Comparison of ENCODE assay signal across 17 mouse cellular contexts in the genomic region with DNA sequence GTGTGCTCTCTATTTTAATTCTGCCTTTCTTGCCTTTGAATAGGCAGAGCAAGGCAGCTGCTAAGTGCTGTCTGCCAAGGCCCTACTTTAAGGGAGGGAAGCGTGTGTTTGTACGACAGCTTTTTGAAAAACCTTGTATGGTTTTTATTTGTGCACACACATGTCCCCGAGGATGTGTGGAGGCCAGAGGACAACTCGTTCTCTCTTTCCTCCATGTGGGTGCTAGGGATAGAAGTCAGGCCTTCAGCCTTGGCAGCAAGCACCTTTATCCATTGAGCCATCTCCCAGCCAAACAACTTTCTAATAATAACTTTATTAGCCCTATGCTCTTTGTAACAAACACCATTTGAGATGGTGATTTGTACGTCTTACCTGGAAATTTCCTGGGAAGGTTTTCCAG. TPM values are rescaled to one million over a fixed set of nuclear protein-coding genes. Genes with fewer than 3 reads are reported as not detected.
DNase-seq lines count a peak whose midpoint lies in the region; ATAC-seq and TF ChIP-seq lines count a peak whose summit lies in the region.
"Had no signal": no experiment of that assay in that cellular context is flagged by ENCODE, and none has a peak within 500 bp of the region (broad histone marks: within the 10 kb centered on the region; RNA-seq: fewer than 3 reads in every experiment).

No protein-coding gene starts in this region.

- peak; percentile 39 for DNase-seq in gastrocnemius, postnatal 25 days
- no peak for DNase-seq in gastrocnemius, postnatal 10 days
- no peak for DNase-seq in liver, postnatal 0 days
- DNase-seq in lung, postnatal 10 days, result peak; percentile 11
- no peak for DNase-seq in stomach, postnatal 0 days (ENCODE audit: low spot score)
- DNase-seq: cerebellum, adult 11 months; cerebellum, postnatal 25 days; gastrocnemius, postnatal 14 days; kidney, adult 9 months; kidney, postnatal 36 days; spleen, adult 18-20 months had no signal

- peaks cover 3% of the 10 kb centered on the region; the same call in 1 of the 2 replicates for H3K36me3 ChIP-seq in liver, postnatal 0 days (replicated peaks; ENCODE audit: insufficient read depth, low read length)
- H3K36me3 ChIP-seq in liver, embryonic 12.5 days, result peaks cover 8% of the 10 kb centered on the region; the same call in 1 of the 2 replicates
- no peaks in the 10 kb centered on the region for H3K36me3 ChIP-seq in stomach, postnatal 0 days (ENCODE audit: control insufficient read depth, insufficient read depth, low read length)
- no peaks in the 10 kb centered on the region for H3K36me3 ChIP-seq in midbrain, embryonic 15.5 days (replicated peaks)

- no peak for TF ChIP-seq CTCF in liver, postnatal 0 days (IDR thresholded peaks at IDR 0.05; ENCODE audit: low read depth)
- no peak for TF ChIP-seq CTCF in stomach, postnatal 0 days (IDR thresholded peaks at IDR 0.05; ENCODE audit: low read depth)

- no peak for ATAC-seq in liver, postnatal 0 days
- no peak for ATAC-seq in liver, embryonic 12.5 days
- no peak for ATAC-seq in stomach, postnatal 0 days (ENCODE audit: low FRiP score, low TSS enrichment)
- no peak for ATAC-seq in midbrain, embryonic 15.5 days (replicated peaks)

- no peak overlapping the region for H3K4me2 ChIP-seq in liver, postnatal 0 days (ENCODE audit: low read depth, low read length)
- H3K4me2 ChIP-seq in liver, embryonic 12.5 days, result no peak overlapping the region
- H3K4me2 ChIP-seq in stomach, postnatal 0 days (replicated peaks; ENCODE audit: low read depth), result no peak overlapping the region
- no peak overlapping the region for H3K4me2 ChIP-seq in midbrain, embryonic 15.5 days
- H3K4me2 ChIP-seq: forebrain, embryonic 12.5 days; neural tube, embryonic 12.5 days had no signal

- H3K9ac ChIP-seq in liver, postnatal 0 days (replicated peaks), result no peak overlapping the region
- no peak overlapping the region for H3K9ac ChIP-seq in liver, embryonic 12.5 days
- H3K9ac ChIP-seq in stomach, postnatal 0 days (ENCODE audit: low read length), result no peak overlapping the region
- no peak overlapping the region for H3K9ac ChIP-seq in midbrain, embryonic 15.5 days
- H3K9ac ChIP-seq: forebrain, embryonic 12.5 days; neural tube, embryonic 12.5 days had no signal

- WGBS in liver, postnatal 0 days (ENCODE audit: insufficient replicate concordance), result 72% methylated on average over 5 of the region's 5 CpGs
- 84% methylated on average over 5 of the region's 5 CpGs for WGBS in liver, embryonic 12.5 days (ENCODE audit: insufficient replicate concordance)
- 43% methylated on average over 5 of the region's 5 CpGs for WGBS in stomach, postnatal 0 days
- WGBS in midbrain, embryonic 15.5 days, result 73% methylated on average over 5 of the region's 5 CpGs

- H3K4me1 ChIP-seq in liver, postnatal 0 days (ENCODE audit: insufficient read depth), result peaks cover 16% of the 10 kb centered on the region
- H3K4me1 ChIP-seq in liver, embryonic 12.5 days, result peaks cover 21% of the 10 kb centered on the region
- peaks cover 8% of the 10 kb centered on the region; the same call in 1 of the 2 replicates for H3K4me1 ChIP-seq in stomach, postnatal 0 days (replicated peaks; ENCODE audit: control insufficient read depth, insufficient read depth)
- no peaks in the 10 kb centered on the region for H3K4me1 ChIP-seq in midbrain, embryonic 15.5 days

- peak overlapping the region; percentile 56; the same call in 1 of the 2 replicates for H3K27ac ChIP-seq in liver, postnatal 0 days (ENCODE audit: low read depth)
- H3K27ac ChIP-seq in liver, embryonic 12.5 days, result no peak overlapping the region
- H3K27ac ChIP-seq in stomach, postnatal 0 days (replicated peaks), result peak overlapping the region; percentile 8; the same call in 1 of the 2 replicates
- H3K27ac ChIP-seq in midbrain, embryonic 15.5 days, result no peak overlapping the region
- H3K27ac ChIP-seq: forebrain, embryonic 12.5 days; hindbrain, embryonic 10.5 days; midbrain, embryonic 10.5 days; neural tube, embryonic 12.5 days had no signal

- no peak for TF ChIP-seq EP300 in liver, postnatal 0 days (IDR thresholded peaks at IDR 0.05; ENCODE audit: low read depth)
- TF ChIP-seq EP300 in stomach, postnatal 0 days (optimal IDR thresholded peaks at IDR 0.05), result no peak

- no peak overlapping the region for H3K4me3 ChIP-seq in liver, postnatal 0 days (ENCODE audit: low read depth, low read length)
- H3K4me3 ChIP-seq in liver, embryonic 12.5 days, result no peak overlapping the region
- H3K4me3 ChIP-seq in stomach, postnatal 0 days (ENCODE audit: low read depth, low read length), result no peak overlapping the region
- H3K4me3 ChIP-seq in midbrain, embryonic 15.5 days, result no peak overlapping the region
- H3K4me3 ChIP-seq: forebrain, embryonic 12.5 days; hindbrain, embryonic 10.5 days; midbrain, embryonic 10.5 days; neural tube, embryonic 12.5 days had no signal

- no peaks in the 10 kb centered on the region for H3K27me3 ChIP-seq in liver, postnatal 0 days (ENCODE audit: insufficient read depth, low read length)
- H3K27me3 ChIP-seq in liver, embryonic 12.5 days (replicated peaks), result no peaks in the 10 kb centered on the region
- no peaks in the 10 kb centered on the region for H3K27me3 ChIP-seq in stomach, postnatal 0 days (ENCODE audit: control insufficient read depth, insufficient read depth, low read length)
- no peaks in the 10 kb centered on the region for H3K27me3 ChIP-seq in midbrain, embryonic 15.5 days (replicated peaks)
- H3K27me3 ChIP-seq: forebrain, embryonic 12.5 days; neural tube, embryonic 12.5 days had no signal

- no peaks in the 10 kb centered on the region for H3K9me3 ChIP-seq in liver, postnatal 0 days (ENCODE audit: low read length)
- no peaks in the 10 kb centered on the region for H3K9me3 ChIP-seq in liver, embryonic 12.5 days (replicated peaks)
- no peaks in the 10 kb centered on the region for H3K9me3 ChIP-seq in stomach, postnatal 0 days (ENCODE audit: control insufficient read depth, low read length)
- H3K9me3 ChIP-seq in midbrain, embryonic 15.5 days, result no peaks in the 10 kb centered on the region
- H3K9me3 ChIP-seq: forebrain, embryonic 12.5 days; hindbrain, embryonic 10.5 days; midbrain, embryonic 10.5 days; neural tube, embryonic 12.5 days had no signal

RNA-seq across cellular contexts. Expression of gene Elovl6, which starts 34.7 kb away (rescaled TPM):
- 1 to 10 TPM; 1.1 to 1.6 TPM for total RNA-seq in gastrocnemius, postnatal 25 days (2021)
- total RNA-seq in gastrocnemius, postnatal 10 days (2021), result 1 to 10 TPM; 7.2 to 7.6 TPM
- 6.6 and 8.0 TPM in 2 replicates for polyA plus RNA-seq in liver, postnatal 0 days (2015; fragmentation: Nextera tagmentation; extraction: Ambion mirVana)
- 14.3 and 14.8 TPM in 2 replicates for polyA plus RNA-seq in liver, embryonic 12.5 days (2016; fragmentation: Nextera tagmentation; extraction: Ambion mirVana)
- 32.9 and 34.2 TPM in 2 replicates for polyA plus RNA-seq in stomach, postnatal 0 days (2015; fragmentation: Nextera tagmentation; extraction: Ambion mirVana)
- polyA plus RNA-seq in midbrain, embryonic 15.5 days (2015; fragmentation: Nextera tagmentation; extraction: Ambion mirVana), result 37.5 and 38.6 TPM in 2 replicates

Comparison
In these comparisons a context has a peak if more than half of its experiments do, and no peak if none do; other contexts are left out.
1. DNase-seq: peak in gastrocnemius, postnatal 25 days (single experiment) and lung, postnatal 10 days (single experiment); none in gastrocnemius, postnatal 10 days (single experiment), liver, postnatal 0 days (single experiment) and stomach, postnatal 0 days (single experiment).
2. H3K27ac ChIP-seq: peak in liver, postnatal 0 days (single experiment) and stomach, postnatal 0 days (single experiment); none in liver, embryonic 12.5 days (single experiment) and midbrain, embryonic 15.5 days (single experiment).